Mouse (Mus musculus) cerebellum, adult 11-12 months (tissue): ENCODE results near the gene Mea1.
A peak's percentile ranks its signal among the peaks of the same experiment; 100 is the strongest.

Source experiments
- DNase-seq: peaks from one replicate; pipeline ENCODE4 v3.0.0; 2022

Gene Mea1

DNA sequence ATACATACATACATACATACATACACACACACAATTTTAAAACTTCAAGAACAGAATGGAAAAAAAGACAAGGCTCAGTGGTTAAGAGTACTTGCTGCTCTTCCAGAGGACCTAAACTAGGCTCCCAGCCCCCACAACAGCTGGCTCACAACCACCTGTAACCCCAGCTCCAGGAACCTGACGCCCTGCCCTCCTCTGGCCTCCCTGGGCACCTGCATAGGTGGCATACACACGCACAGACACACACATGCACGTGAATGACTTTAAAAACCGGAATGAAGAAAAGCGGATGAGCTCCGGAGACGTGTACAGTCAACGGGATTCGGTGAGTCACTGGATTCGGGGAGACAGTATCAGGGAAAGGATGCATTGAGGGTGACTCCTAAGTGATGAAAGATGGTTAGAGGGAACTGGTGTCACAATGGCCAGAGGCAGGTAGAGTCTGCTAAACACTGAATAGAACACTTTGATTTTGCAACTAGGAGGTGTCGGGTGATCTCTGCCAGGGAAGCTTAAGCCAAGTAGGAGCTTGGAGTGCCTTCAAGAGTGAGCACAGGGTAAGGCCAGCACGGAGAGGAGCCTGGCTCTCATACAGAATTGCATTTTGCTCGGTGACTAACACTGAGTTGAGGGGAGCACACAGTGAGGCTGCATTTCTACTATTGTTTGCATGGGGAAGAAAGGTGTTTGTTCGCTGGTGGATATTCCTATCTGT is 27.9 kb downstream of the Mea1 start:
- no peak for DNase-seq

GRCm38 (mm10) chr17:46710959-46711597 is 32.5 kb downstream of the Mea1 start, which contains the start of gene Pex6:
Gene Pex6 (plus strand): TSS chr17:46711463.
- DNase-seq = peak; percentile 92

DNA sequence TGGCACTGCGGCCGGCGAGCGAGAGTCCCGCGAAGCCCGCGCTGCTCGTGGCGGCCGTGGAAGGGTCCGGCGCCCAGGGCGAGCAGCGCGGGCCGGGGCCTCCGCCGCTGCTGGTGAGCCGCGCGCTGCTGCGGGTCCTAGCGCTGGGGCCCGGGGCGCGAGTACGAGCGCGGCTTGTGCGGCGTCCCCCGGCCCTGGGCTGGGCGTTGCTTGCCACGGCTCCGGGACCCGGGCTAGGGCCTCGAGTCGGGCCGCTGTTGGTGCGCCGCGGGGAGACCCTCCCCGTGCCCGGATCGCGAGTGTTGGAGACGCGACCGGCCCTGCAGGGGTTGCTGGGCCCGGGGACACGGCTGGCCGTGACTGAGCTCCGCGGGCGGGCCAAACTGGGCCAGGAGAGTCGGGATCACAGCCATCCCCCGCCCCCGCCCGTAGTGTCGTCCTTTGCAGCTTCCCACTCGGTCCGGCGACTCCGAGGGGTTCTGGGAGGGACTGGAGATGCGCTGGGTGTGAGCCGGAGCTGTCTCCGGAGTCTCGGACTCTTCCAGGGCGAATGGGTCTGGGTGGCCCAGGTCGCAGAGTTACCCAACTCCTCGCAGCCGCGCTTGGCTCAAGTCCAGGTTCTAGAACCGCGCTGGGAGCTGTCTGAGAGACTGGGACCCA is 33.1 kb downstream of the Mea1 start:
- DNase-seq = peak; percentile 64

DNA sequence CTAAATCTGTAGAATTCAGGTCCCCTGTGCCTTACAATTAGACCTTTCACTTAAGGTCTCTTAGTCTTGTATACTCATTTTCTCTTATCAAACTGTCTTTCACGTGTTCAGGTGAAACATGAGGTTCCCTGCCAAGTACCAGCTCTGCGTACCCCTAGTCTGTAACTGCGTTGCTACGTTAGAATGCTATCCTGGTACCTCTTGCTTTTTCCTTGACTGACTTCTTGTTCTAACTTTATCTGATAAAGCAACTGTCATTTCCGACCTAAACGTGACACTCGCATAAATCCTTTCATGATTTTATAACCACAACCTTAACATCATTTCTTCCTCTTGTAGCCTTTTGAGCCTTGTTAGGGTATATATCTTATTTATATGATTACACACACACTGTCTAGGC is 33.8 kb downstream of the Mea1 start:
- DNase-seq = no peak

DNA sequence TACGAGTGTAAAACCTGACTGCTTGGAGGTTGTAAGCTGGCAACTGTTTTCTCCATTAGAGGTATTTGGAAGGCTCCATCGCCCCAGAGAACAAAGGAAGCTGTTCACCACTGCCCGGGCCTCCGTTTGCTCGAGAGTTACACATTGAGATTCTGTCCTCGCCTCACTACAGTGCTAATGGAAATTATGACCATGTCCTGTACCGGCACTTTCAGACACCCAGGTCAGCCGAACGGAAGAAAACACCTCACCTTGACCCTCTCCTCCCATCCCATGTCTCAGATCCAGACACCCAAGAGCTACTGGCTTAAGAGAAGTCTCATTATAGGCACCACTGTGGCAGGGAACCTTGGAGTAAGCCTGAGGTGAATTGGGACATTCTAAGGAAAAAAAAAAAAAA is 35.3 kb downstream of the Mea1 start:
- DNase-seq = no peak

DNA sequence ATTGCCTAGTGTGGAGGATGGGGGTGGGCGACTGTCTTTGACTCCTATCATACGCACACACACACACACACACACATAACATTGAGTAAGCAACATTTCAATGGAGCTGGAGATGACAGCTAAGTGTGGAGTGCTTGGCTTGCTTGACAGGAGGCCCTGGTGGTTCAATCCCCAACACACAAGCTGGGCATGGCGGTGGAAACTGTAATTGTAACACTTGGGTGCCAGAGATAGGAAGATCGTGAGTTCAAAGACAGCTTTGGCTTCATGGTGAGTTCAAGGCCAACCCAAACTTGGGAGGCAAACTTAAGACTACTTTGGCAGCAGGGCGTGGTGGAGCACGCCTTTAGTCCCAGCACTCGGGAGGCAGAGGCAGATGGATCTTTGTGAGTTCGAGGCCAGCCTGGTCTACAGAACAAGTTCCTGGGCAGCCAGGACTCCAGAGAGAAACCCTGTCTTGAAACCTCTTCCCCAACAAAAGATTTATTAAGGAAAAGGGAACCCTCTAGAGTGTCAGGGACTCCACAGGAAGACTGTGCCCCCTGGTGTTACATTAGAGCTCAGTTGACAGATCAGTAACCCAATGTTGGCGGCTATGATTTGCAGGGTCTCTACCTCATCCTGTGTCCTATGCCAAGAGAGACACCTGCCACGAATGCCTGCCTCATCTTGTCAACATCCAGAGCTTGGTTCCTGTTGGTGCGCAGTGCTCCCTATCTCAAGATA is 36.3 kb downstream of the Mea1 start:
- no peak for DNase-seq

- no peak for DNase-seq
These were observed 42.5 kb downstream of the Mea1 start for GRCm38 (mm10) chr17:46721077-46721476.

GRCm38 (mm10) chr17:46724477-46725084 is 46.0 kb downstream of the Mea1 start:
- peak; percentile 57 for DNase-seq

DNA sequence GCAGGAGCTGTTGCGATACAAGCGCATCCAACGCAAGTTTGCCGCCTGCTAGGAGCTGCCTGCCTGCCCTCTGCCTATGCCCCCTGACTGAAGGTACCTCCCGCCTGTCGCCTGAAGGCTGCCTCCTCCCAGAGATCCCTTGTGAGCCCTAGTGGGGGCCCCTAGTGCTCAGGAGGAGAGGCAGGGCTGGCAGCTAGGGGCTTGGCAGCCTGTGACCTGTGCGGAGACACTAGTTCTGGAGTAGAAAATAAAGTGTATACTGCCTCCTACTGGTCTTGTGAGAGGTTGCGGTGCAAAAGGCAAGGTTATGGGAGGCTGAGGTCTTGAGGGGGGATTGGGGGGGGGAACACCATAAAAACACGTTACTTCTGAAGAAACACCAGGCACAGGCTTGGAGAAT is 46.7 kb downstream of the Mea1 start:
- DNase-seq = peak; percentile 65

- DNase-seq = peak; percentile 90
These were observed 47.4 kb downstream of the Mea1 start for GRCm38 (mm10) chr17:46725731-46726645.

DNA sequence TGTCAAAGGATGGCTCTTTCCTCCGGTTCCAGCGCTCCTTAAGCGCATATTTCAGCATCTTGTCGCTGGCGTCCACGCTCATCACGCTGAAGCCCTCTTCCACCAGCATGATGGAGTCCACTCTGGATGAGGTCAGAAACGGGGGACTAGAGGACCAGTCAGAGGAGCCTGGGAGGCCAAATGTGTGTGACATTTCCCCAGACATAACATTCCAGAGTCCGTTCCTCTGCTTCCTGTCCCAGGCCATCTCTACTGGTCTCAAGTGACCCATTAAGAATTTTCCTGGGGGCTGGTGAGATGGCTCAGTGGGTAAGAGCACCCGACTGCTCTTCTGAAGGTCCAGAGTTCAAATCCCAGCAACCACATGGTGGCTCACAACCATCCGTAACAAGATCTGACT is 48.7 kb downstream of the Mea1 start:
- DNase-seq = no peak

- DNase-seq = no peak
These were observed 49.4 kb downstream of the Mea1 start for GRCm38 (mm10) chr17:46728021-46728420.

DNA sequence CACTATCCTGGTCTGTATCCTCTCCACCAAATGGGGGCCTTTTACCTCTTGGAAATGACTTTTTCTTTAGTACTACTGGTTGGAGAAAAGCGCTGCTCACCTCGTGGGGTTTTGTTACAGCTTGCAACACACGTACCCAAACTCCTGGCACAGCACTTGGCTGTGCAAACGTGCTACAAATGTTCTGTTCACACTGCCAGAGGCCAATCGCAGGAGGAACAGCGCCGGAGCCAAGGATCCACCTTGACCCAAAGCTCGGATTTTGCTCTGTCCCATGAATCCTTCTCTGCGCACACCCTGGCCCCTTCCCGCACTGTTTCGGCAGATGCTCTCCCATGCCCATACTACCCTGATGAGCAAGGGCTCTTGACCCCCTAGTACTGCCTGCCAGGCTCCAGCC is 49.9 kb downstream of the Mea1 start:
- no peak for DNase-seq

DNA sequence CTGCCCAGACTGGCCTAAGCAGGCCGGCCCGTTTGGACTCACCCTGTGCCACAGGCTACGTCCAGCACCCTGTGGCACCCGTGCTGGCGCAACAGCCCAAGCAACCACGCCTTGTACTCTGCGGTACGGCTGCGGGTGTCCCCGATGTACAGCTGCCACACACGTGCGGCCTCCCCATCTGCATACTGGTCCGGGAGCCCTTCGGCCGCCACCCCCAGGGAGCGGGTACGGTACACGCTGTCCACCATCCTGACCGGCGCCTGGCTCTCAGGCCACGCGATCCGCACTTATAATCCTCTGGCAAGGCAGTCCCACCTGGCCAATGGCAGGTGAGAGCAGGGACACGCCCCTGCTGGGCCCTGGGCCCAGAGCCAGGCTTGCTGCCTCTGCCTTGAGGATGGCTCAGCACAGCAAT is 50.3 kb downstream of the Mea1 start, which contains the start of gene Gnmt:
TSS of gene Gnmt (minus strand) at position 265 of the 415 bp plus-strand sequence.
- DNase-seq = peak; percentile 91
